Mouse (Mus musculus) heart, embryonic 14.5 days (tissue): Measurements from ENCODE around the gene Gsdma3. TPM values are rescaled to one million over a fixed set of nuclear protein-coding genes. Genes with fewer than 3 reads are reported as not detected.
"Not testable (repeated sequence)": the region's sequence is repeated elsewhere in the genome, so short reads cannot be mapped to it uniquely, and the experiment has no call there.

ENCODE experiments used
- ATAC-seq: fragments of 200-750 bp; cut with Nextera tagmentation; 2 replicates; pipeline ENCODE4 v1.8.0; 2017; ENCODE audit warnings: low read depth, moderate TSS enrichment; ENCODE audit not compliant: insufficient number of reproducible peaks, insufficient read depth, low FRiP score
- H3K27ac ChIP-seq, 2 experiments: fragments of 200-500 bp in 1 of 2; fragments of 300-500 bp in 1 of 2; sonication (generic) in 1 of 2; replicated peaks in 1 of 2; 2 replicates each; pipeline ENCODE4 v1.5.1; 2012 to 2014; ENCODE audit warnings: low read depth in 2 of 2, low read length in 2 of 2, control low read depth in 1 of 2, mild to moderate bottlenecking in 1 of 2, mixed read lengths in 1 of 2; ENCODE audit not compliant: control insufficient read depth in 1 of 2, insufficient read depth in 1 of 2
- H3K27me3 ChIP-seq: fragments of 300-500 bp; sonication (generic); 2 replicates; pipeline ENCODE4 v1.6.1; 2014; ENCODE audit warnings: mild to moderate bottlenecking, low read length, control low read depth; ENCODE audit not compliant: control insufficient read depth, insufficient read depth
- H3K36me3 ChIP-seq: fragments of 300-500 bp; sonication (generic); 2 replicates; pipeline ENCODE4 v1.6.1; 2014; ENCODE audit warnings: mild to moderate bottlenecking, control low read depth, low read length, mixed read lengths; ENCODE audit not compliant: control insufficient read depth, insufficient read depth
- H3K4me1 ChIP-seq, 2 experiments: fragments of 200-500 bp in 1 of 2; fragments of 300-500 bp in 1 of 2; sonication (generic) in 1 of 2; 2 replicates each; pipeline ENCODE4 v1.6.1; 2012 to 2014; ENCODE audit warnings: low read length in 2 of 2, control low read depth in 1 of 2, mixed read lengths in 1 of 2; ENCODE audit not compliant: control insufficient read depth in 2 of 2, insufficient read depth in 2 of 2
- H3K4me2 ChIP-seq: fragments of 300-500 bp; sonication (generic); 2 replicates; pipeline ENCODE4 v1.6.1; 2014; ENCODE audit warnings: mild to moderate bottlenecking, low read length
- H3K4me3 ChIP-seq, 2 experiments: fragments of 200-500 bp in 1 of 2; fragments of 300-500 bp in 1 of 2; sonication (generic) in 1 of 2; 2 replicates each; pipeline ENCODE4 v1.5.1; 2012 to 2014; ENCODE audit warnings: low read length in 2 of 2, mild to moderate bottlenecking in 2 of 2, control low read depth in 1 of 2, low read depth in 1 of 2, moderate library complexity in 1 of 2; ENCODE audit not compliant: control insufficient read depth in 1 of 2, insufficient read depth in 1 of 2
- H3K9ac ChIP-seq: fragments of 300-500 bp; sonication (generic); 2 replicates; pipeline ENCODE4 v1.6.1; 2014; ENCODE audit warnings: mild to moderate bottlenecking, low read length
- H3K9me3 ChIP-seq: fragments of 300-500 bp; sonication (generic); 2 replicates; pipeline ENCODE4 v1.6.1; 2016; ENCODE audit warnings: low read length, control low read depth; ENCODE audit not compliant: control insufficient read depth
- WGBS: fragments of 180-500 bp; shearing (Covaris S2); extraction: QIAGEN DNeasy Blood & Tissue Kit; methylation state at CpG from one replicate; pipeline ENCODE4 v1.1.7; 2014; 5-methylcytosine and 5-hydroxymethylcytosine counted together
- polyA plus RNA-seq: library from polyadenylated mRNA; unstranded; fragments of >200 nt; fragmentation: Nextera tagmentation; extraction: Ambion mirVana; gene quantifications from 2 replicates; pipeline ENCODE4 v1.2.1, GENCODE M21; 2014

Gene Gsdma3
- polyA plus RNA-seq, 1 experiment from 2014 or later, result not detected

- H3K4me2 ChIP-seq, result no peak overlapping the region
- H3K4me1 ChIP-seq, result no peaks in the 10 kb centered on the region
- no peak overlapping the region for H3K9ac ChIP-seq
- H3K4me3 ChIP-seq, result no peak overlapping the region
- no peak overlapping the region for H3K27ac ChIP-seq
- no peaks in the 10 kb centered on the region for H3K36me3 ChIP-seq
- H3K27me3 ChIP-seq, result peaks cover 37% of the 10 kb centered on the region
- no peaks in the 10 kb centered on the region for H3K9me3 ChIP-seq
- WGBS, result 45% methylated on average over 5 of the region's 5 CpGs
- no peak for ATAC-seq
Observed at GRCm38 (mm10) chr11:98671857-98672256, 45.7 kb downstream of the Gsdma3 start.

- H3K4me1 ChIP-seq, result no peaks in the 10 kb centered on the region
- WGBS, result 65% methylated on average over 5 of the region's 5 CpGs
- H3K27ac ChIP-seq, result no peak overlapping the region
- peaks cover 31% of the 10 kb centered on the region for H3K27me3 ChIP-seq
- H3K9ac ChIP-seq, result no peak overlapping the region
- H3K4me3 ChIP-seq, result no peak overlapping the region
- no peaks in the 10 kb centered on the region for H3K9me3 ChIP-seq
- no peaks in the 10 kb centered on the region for H3K36me3 ChIP-seq
- no peak for ATAC-seq
- no peak overlapping the region for H3K4me2 ChIP-seq
Observed at GRCm38 (mm10) chr11:98672482-98672881, 46.3 kb downstream of the Gsdma3 start.

- not testable (repeated sequence) for H3K4me2 ChIP-seq, H3K9ac ChIP-seq, H3K4me1 ChIP-seq, H3K4me3 ChIP-seq, H3K36me3 ChIP-seq, H3K9me3 ChIP-seq, H3K27ac ChIP-seq
- 3% methylated on average over 6 of the region's 7 CpGs for WGBS
- peaks cover 24% of the 10 kb centered on the region for H3K27me3 ChIP-seq
- ATAC-seq, result peak; percentile 54; the same call in 1 of the 2 replicates
Observed at GRCm38 (mm10) chr11:98673136-98673535, 47.0 kb downstream of the Gsdma3 start.

- H3K9ac ChIP-seq, result no peak overlapping the region
- no peaks in the 10 kb centered on the region for H3K4me1 ChIP-seq
- no peak for ATAC-seq
- H3K27ac ChIP-seq, result no peak overlapping the region
- no peak overlapping the region for H3K4me2 ChIP-seq
- 26% methylated on average over 7 of the region's 7 CpGs for WGBS
- no peaks in the 10 kb centered on the region for H3K36me3 ChIP-seq
- no peak overlapping the region for H3K4me3 ChIP-seq
- peaks cover 7% of the 10 kb centered on the region for H3K27me3 ChIP-seq
- no peaks in the 10 kb centered on the region for H3K9me3 ChIP-seq
Observed at GRCm38 (mm10) chr11:98675829-98676363, 49.7 kb downstream of the Gsdma3 start.

GRCm38 (mm10) chr11:98680023-98680422 is 53.9 kb downstream of the Gsdma3 start:
- H3K4me3 ChIP-seq, result no peak overlapping the region
- WGBS, result 87% methylated on average over 1 of the region's 1 CpGs
- H3K27me3 ChIP-seq, result no peaks in the 10 kb centered on the region
- H3K36me3 ChIP-seq, result peaks cover 4% of the 10 kb centered on the region
- H3K4me2 ChIP-seq, result no peak overlapping the region
- H3K27ac ChIP-seq, result no peak overlapping the region
- H3K9ac ChIP-seq, result no peak overlapping the region
- ATAC-seq, result no peak
- H3K9me3 ChIP-seq, result no peaks in the 10 kb centered on the region
- peaks cover 2 to 9% of the 10 kb centered on the region in 2 experiments; a peak in 3 of 4 replicates for H3K4me1 ChIP-seq

GRCm38 (mm10) chr11:98680595-98680994 is 54.4 kb downstream of the Gsdma3 start:
- not testable (repeated sequence) for H3K36me3 ChIP-seq, H3K4me2 ChIP-seq, H3K9ac ChIP-seq, ATAC-seq, H3K27ac ChIP-seq, H3K4me3 ChIP-seq, H3K9me3 ChIP-seq, H3K4me1 ChIP-seq, H3K27me3 ChIP-seq
- WGBS, result 90% methylated on average over 4 of the region's 4 CpGs

GRCm38 (mm10) chr11:98681186-98681585 is 55.0 kb downstream of the Gsdma3 start:
- peaks cover 2 to 9% of the 10 kb centered on the region in 2 experiments; a peak in 3 of 4 replicates for H3K4me1 ChIP-seq
- H3K4me3 ChIP-seq, result no peak overlapping the region
- no peak overlapping the region for H3K9ac ChIP-seq
- no peak overlapping the region for H3K27ac ChIP-seq
- H3K36me3 ChIP-seq, result peaks cover 15% of the 10 kb centered on the region
- no peaks in the 10 kb centered on the region for H3K27me3 ChIP-seq
- ATAC-seq, result no peak
- no peaks in the 10 kb centered on the region for H3K9me3 ChIP-seq
- no peak overlapping the region for H3K4me2 ChIP-seq
- 76% methylated on average over 4 of the region's 4 CpGs for WGBS
